Mouse (Mus musculus) c-Kit-negative CD71-positive TER-119-positive erythroid progenitor cells, embryonic 14.5 days (primary cell): ENCODE measurements around the gene Urod.
A peak's percentile ranks its signal among the peaks of the same experiment; 100 is the strongest.

Experiments used
- DNase-seq: peaks from one replicate; pipeline ENCODE4 v3.0.0-alpha.2; 2013; ENCODE audit warnings: low read depth, low spot score

The Urod gene

GRCm38 (mm10) chr4:116993672-116994621, at the start of gene Urod:
Gene Urod (minus strand): TSS chr4:116994413.
- peak; percentile 96 for DNase-seq

GRCm38 (mm10) chr4:117041283-117041721, 47.1 kb upstream of the Urod start:
- DNase-seq: no peak

- DNase-seq: no peak
These were observed 46.6 kb upstream of the Urod start for GRCm38 (mm10) chr4:117040791-117041190.

- DNase-seq: no peak
These were observed 45.9 kb upstream of the Urod start for GRCm38 (mm10) chr4:117039925-117040687.

DNA sequence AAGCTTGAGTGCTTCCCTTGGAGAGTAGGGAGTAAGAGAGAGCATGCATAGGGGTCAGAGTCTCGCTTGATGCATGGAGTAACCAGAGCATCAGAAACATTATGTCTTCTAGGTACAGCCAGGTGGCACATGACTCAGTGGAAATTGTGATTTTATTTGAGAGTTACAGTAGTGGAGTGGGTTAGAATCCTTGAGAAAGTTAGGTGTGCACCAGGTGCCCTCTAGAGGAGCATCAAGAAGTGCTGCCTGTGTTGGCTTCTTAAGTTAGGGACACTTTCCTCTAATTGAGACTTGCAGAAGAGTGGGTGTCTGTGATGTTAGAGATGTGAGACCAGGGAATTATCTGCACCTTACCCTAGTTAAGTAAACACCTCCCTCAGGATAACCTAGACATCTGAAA, 36.9 kb upstream of the Urod start:
- no peak for DNase-seq

DNA sequence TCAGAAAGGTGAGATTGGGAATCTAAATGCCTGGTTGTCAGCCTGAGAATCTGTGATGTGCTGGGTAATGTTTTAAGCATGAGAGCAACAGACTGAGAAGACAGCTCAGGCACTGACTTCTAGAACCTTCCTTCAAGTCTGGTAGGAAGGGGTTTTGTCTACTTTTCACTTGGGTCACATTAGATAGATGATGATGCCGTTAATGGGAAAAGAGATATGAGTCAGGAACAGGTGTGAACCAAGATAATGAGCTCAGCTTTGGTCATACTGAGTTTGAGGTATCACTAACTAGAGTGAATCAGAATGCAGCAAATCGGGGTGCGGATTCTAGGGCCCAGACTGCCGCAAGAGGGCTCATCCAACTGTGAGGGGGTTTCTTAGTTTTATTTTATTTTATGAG, 29.3 kb upstream of the Urod start:
- DNase-seq: no peak

DNA sequence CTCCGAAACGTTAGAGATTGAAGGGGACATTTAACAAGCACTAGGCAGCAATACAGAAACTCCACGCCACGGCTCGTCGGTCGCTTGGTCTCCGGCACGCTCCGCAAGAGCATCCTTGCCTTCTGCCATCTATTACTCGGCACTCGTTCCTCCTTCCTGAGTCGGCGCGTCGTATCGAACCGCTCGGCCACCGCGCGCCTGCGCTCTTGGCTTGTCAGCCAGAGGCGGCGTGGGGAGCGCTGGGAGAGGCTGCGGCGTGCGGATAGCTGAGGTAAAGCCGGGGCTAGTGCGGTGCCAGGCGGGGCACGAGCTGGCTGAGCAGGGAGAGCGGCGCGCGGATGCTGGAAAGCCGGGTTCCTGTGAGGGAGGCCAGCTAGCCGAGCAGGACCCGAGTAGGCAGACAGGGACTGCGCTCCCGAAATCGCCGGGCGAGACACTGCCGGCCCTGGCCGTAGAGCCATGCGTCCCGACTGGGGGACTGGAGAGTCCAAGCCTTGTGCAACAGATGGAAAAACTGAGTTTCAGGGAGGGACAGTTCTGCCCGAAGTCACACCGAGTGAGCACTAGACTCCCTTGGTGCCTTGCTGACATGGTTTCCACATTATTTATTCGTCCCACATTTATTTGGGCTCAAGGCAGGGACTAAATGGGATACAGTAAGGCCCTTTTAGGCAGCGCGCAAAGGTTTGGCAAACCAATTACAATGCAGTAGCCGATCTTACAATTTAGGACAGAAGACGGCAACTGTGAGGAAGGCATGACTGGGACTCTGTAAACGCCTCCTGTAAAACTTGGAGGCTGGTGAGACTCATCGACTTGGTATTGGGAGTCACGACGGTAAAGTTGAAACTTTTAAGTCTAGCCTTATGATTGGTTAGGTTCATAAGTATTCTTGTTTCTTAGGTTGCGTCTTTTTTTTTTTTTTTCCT, 25.3 kb upstream of the Urod start, which contains the start of gene Eif2b3:
Gene Eif2b3, plus strand, starts transcription at position 197 of the 929 bp plus-strand sequence.
- DNase-seq: peak; percentile 87

- DNase-seq: no peak
These were observed 24.1 kb upstream of the Urod start for GRCm38 (mm10) chr4:117018327-117018726.

DNA sequence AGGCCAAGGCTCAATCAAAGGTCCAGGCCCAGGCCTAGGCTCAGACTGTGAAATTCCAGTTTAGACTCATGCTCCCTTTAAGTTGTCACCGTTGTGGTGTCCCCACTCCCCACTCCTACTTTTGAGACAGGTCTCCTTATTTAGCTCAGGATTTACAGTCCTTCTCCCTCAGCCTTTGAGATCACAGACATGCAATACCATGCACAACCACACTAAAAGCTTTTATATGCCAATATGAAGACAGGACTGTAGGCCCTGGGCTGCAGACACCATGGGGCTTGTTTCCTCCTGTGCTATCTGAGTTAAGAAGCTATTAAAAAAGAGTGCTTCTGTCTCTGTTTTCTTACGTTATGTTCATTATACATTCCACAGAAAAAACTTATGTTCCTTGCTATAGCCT, 23.5 kb upstream of the Urod start:
- no peak for DNase-seq

GRCm38 (mm10) chr4:117014901-117015415, 20.7 kb upstream of the Urod start:
- no peak for DNase-seq

GRCm38 (mm10) chr4:117013596-117013995, 19.4 kb upstream of the Urod start:
- DNase-seq: no peak

GRCm38 (mm10) chr4:117010231-117010630, 16.0 kb upstream of the Urod start:
- DNase-seq: no peak

DNA sequence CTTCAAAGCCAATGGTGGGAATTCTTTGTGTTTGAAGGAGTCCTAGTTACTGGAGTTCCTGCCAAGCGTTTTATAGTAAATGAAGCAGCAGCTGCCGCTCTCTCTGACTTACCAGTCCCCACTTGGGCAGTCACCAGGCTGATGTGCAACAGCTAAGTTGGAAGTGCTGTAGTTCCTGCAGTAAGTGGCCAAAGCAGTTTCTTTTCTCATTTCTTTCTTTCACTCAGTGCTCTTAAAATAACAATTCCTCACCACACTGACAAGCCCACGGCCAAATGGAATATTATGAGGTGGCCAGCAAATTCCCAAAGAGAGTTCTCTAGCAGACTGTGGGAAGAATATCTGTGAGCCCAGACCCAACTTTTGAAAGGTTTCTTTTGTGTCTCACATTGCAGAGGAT, 12.8 kb upstream of the Urod start:
- DNase-seq: no peak

GRCm38 (mm10) chr4:117005611-117006400, 11.6 kb upstream of the Urod start:
- DNase-seq: no peak

GRCm38 (mm10) chr4:117004649-117005048, 10.4 kb upstream of the Urod start:
- DNase-seq: no peak

DNA sequence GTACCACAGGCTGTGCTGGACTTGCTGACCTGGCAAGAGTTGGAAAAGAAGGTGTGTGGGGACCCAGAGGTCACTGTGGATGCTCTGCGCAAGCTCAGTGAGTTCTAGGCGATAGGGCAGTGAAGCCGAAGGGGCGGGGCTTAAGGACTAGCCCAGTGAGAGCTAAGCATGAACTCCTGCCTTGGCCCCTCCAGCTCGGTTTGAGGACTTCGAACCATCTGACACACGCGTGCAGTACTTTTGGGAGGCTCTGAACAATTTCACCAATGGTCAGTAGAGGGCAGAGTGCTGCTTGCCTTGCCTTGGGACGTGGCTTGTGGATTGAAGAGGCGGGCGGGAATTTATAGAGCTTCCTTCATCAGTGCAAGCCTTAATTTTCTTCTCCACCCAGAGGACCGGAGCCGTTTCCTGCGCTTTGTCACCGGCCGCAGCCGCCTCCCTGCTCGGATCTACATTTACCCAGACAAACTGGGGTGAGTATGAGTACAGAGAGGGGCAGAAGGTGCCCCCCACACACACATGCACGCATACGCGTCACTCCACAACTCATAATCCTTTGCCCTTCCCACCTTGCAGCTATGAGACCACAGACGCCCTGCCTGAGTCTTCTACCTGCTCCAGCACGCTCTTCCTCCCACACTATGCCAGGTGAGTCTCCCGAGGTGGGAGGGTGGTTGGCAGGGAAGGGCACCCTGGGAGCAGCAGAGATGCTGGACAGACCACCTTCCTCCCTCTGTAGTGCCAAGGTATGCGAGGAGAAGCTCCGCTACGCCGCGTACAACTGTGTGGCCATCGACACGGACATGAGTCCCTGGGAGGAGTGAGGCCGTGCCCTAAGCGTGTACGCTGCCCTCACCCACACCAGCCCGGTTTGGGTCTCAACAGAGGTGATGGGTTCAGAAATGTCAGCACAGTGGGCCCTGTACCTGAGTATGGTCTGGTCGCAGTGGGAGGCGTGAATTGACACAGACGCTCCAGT, 8.6 kb upstream of the Urod start:
- DNase-seq: peak; percentile 40

DNA sequence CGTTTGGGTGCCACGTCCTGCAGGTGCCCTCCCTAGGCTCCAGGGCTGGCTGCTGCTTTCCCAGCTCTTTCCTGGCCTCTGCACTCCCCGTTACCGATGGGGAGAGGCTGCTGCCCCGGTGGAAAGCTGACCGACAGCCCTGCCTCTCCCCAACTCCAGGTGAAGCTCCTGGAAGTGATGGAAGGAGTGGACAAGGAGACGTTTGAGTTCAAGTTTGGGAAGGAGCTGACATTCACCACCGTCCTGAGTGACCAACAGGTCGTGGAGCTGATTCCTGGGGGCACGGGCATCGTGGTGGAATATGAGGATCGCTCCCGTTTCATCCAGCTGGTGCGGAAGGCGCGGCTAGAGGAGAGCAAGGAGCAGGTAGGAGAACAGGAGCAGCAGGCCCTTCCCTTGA, 7.7 kb upstream of the Urod start:
- no peak for DNase-seq

DNA sequence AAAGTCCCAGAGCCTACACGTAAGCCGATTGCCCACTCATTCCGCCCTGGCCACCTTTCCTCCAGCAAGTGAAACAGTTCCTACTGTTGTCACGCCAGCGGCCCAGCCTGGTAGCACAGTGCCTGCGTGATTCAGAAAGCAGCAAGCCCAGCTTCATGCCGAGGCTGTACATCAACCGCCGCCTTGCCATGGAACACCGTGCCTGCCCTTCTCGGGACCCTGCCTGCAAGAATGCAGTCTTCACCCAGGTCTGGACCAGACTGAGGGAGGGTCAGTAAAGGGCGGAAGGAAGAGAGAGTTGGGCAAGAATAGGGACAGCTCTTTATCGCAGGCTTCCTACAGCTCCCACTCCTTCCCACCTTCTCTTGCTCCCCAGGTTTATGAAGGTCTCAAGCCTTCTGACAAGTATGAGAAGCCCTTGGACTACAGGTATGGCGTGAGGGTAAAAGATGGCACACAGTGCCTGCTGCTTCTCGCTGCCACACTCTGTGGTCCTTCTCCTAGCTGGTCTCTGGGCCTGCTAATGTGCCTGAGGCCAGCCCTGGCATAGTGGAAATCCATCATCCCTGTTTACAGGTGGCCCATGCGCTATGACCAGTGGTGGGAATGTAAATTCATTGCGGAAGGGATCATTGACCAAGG, 5.4 kb upstream of the Urod start:
- DNase-seq: no peak

DNA sequence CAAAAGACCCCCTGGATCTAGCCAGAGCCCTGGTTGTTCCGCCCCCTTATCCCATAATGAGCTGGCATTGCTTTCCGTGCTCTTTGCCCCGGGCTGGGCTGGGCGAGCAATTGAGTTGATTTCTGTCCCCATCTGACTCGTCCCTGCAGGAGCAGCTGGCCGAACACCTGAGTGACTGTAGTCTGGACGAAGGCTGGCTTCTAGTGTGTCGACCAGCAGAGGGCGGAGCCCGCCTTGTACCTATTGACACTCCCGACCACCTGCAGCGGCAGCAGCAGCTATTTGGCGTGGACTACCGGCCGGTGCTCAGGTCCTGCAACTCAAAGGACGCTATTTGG, 1.6 kb upstream of the Urod start:
- DNase-seq: no peak
